Mouse (Mus musculus) lung, postnatal 0 days (tissue): ENCODE measurements at regions not wholly inside any gene's neighbourhood (a gene's known extent, or its start where the extent isn't known, plus 50 kb on each side); places are given as distances from the start of the nearest gene placed in this dataset.
A peak's percentile ranks its signal among the peaks of the same experiment; 100 is the strongest.

ENCODE experiments used
- ATAC-seq: fragments of 200-750 bp; cut with Nextera tagmentation; 2 replicates; pipeline ENCODE4 v1.8.0; 2017; ENCODE audit warnings: moderate library complexity
- DNase-seq: peaks from one replicate; pipeline ENCODE4 v3.0.0-alpha.2; 2016; ENCODE audit warnings: low spot score
- H3K27ac ChIP-seq: fragments of 300-500 bp; sonication (generic); 2 replicates; pipeline ENCODE4 v1.5.1; 2014; ENCODE audit warnings: antibody characterized with exemption, mild to moderate bottlenecking, low read length, mixed read lengths
- H3K27me3 ChIP-seq: fragments of 300-500 bp; sonication (generic); replicated peaks from 2 replicates; pipeline ENCODE4 v1.6.1; 2014; ENCODE audit warnings: low read length, mixed read lengths; ENCODE audit not compliant: insufficient read depth
- H3K36me3 ChIP-seq: fragments of 300-500 bp; sonication (generic); 2 replicates; pipeline ENCODE4 v1.6.1; 2014; ENCODE audit warnings: low read length, mixed read lengths; ENCODE audit not compliant: insufficient read depth
- H3K4me1 ChIP-seq: fragments of 300-500 bp; sonication (generic); 2 replicates; pipeline ENCODE4 v1.6.1; 2014; ENCODE audit warnings: antibody characterized with exemption, low read depth, low read length, mixed read lengths; ENCODE audit not compliant: insufficient read depth
- H3K4me2 ChIP-seq: fragments of 300-500 bp; sonication (generic); replicated peaks from 2 replicates; pipeline ENCODE4 v1.6.1; 2014; ENCODE audit warnings: low read depth, mild to moderate bottlenecking, low read length, moderate library complexity, mixed read lengths
- H3K4me3 ChIP-seq: fragments of 300-500 bp; sonication (generic); 2 replicates; pipeline ENCODE4 v1.5.1; 2014; ENCODE audit warnings: low read depth, low read length
- H3K9ac ChIP-seq: fragments of 300-500 bp; sonication (generic); replicated peaks from 2 replicates; pipeline ENCODE4 v1.6.1; 2014; ENCODE audit warnings: low read depth, mild to moderate bottlenecking
- H3K9me3 ChIP-seq: fragments of 300-500 bp; sonication (generic); 2 replicates; pipeline ENCODE4 v1.6.1; 2016; ENCODE audit warnings: low read length, mixed read lengths
- CTCF ChIP-seq: IDR thresholded peaks from 2 replicates; pipeline ENCODE4 v1.5.1; 2016; ENCODE audit warnings: antibody characterized with exemption, mild to moderate bottlenecking
- EP300 ChIP-seq: IDR thresholded peaks from 2 replicates; pipeline ENCODE4 v1.6.1; 2016; ENCODE audit warnings: antibody characterized with exemption, mild to moderate bottlenecking, control low read depth
- WGBS: fragments of 180-500 bp; shearing (Covaris S2); extraction: QIAGEN DNeasy Blood & Tissue Kit; methylation state at CpG from one replicate; pipeline ENCODE4 v1.1.7; 2014; 5-methylcytosine and 5-hydroxymethylcytosine counted together

- no peaks in the 10 kb centered on the region for H3K27me3 ChIP-seq
- no peak overlapping the region for H3K27ac ChIP-seq
- ATAC-seq (no peak), DNase-seq (no peak)
- TF ChIP-seq CTCF (no peak), EP300 (no peak)
- no peak overlapping the region for H3K4me3 ChIP-seq
- no peaks in the 10 kb centered on the region for H3K4me1 ChIP-seq
- no peak overlapping the region for H3K9ac ChIP-seq
- H3K4me2 ChIP-seq, result no peak overlapping the region
- 66% methylated on average over 2 of the region's 2 CpGs for WGBS
- no peaks in the 10 kb centered on the region for H3K36me3 ChIP-seq
- no peaks in the 10 kb centered on the region for H3K9me3 ChIP-seq
Measured at GRCm38 (mm10) chr12:28969671-28970379, 218.2 kb downstream of the Eipr1 start.

- Histone ChIP-seq H3K27ac (no peak overlapping the region), H3K27me3 (no peaks in the 10 kb centered on the region), H3K9ac (no peak overlapping the region), H3K4me2 (no peak overlapping the region), H3K9me3 (no peaks in the 10 kb centered on the region), H3K4me1 (no peaks in the 10 kb centered on the region), H3K4me3 (no peak overlapping the region), H3K36me3 (no peaks in the 10 kb centered on the region)
- 64% methylated on average over 6 of the region's 6 CpGs for WGBS
- no peak for DNase-seq
- peak; percentile 44 for TF ChIP-seq CTCF
- TF ChIP-seq EP300, result no peak
- no peak for ATAC-seq
Measured at GRCm38 (mm10) chr12:28974571-28975041, 223.0 kb downstream of the Eipr1 start.

GRCm38 (mm10) chr12:28975249-28975648, 223.6 kb downstream of the Eipr1 start:
- H3K4me2 ChIP-seq, result no peak overlapping the region
- 82% methylated on average over 5 of the region's 5 CpGs for WGBS
- ATAC-seq (no peak), DNase-seq (no peak)
- H3K27ac ChIP-seq, result no peak overlapping the region
- H3K27me3 ChIP-seq, result no peaks in the 10 kb centered on the region
- no peak overlapping the region for H3K4me3 ChIP-seq
- TF ChIP-seq CTCF, result no peak
- no peak for TF ChIP-seq EP300
- H3K36me3 ChIP-seq, result no peaks in the 10 kb centered on the region
- no peaks in the 10 kb centered on the region for H3K4me1 ChIP-seq
- H3K9ac ChIP-seq, result no peak overlapping the region
- H3K9me3 ChIP-seq, result no peaks in the 10 kb centered on the region

- Histone ChIP-seq H3K4me1 (no peaks in the 10 kb centered on the region), H3K4me2 (no peak overlapping the region), H3K36me3 (no peaks in the 10 kb centered on the region), H3K4me3 (no peak overlapping the region), H3K9ac (no peak overlapping the region), H3K27me3 (no peaks in the 10 kb centered on the region), H3K9me3 (no peaks in the 10 kb centered on the region), H3K27ac (no peak overlapping the region)
- TF ChIP-seq CTCF (no peak), EP300 (no peak)
- 74% methylated on average over 7 of the region's 7 CpGs for WGBS
- ATAC-seq (no peak), DNase-seq (no peak)
Measured at GRCm38 (mm10) chr12:28979679-28980078, 228.1 kb downstream of the Eipr1 start.

GRCm38 (mm10) chr12:28986214-28986613, 234.6 kb downstream of the Eipr1 start:
- Histone ChIP-seq H3K9me3 (no peaks in the 10 kb centered on the region), H3K27me3 (no peaks in the 10 kb centered on the region), H3K27ac (no peak overlapping the region), H3K36me3 (no peaks in the 10 kb centered on the region), H3K4me1 (no peaks in the 10 kb centered on the region), H3K4me2 (no peak overlapping the region), H3K9ac (no peak overlapping the region), H3K4me3 (no peak overlapping the region)
- WGBS, result 42% methylated on average over 7 of the region's 7 CpGs
- no peak for DNase-seq
- ATAC-seq, result no peak
- no peak for TF ChIP-seq CTCF

- Histone ChIP-seq H3K9ac (no peak overlapping the region), H3K27me3 (no peaks in the 10 kb centered on the region), H3K9me3 (no peaks in the 10 kb centered on the region), H3K36me3 (no peaks in the 10 kb centered on the region), H3K27ac (no peak overlapping the region), H3K4me3 (no peak overlapping the region), H3K4me2 (no peak overlapping the region), H3K4me1 (no peaks in the 10 kb centered on the region)
- no peak for ATAC-seq
- no peak for TF ChIP-seq CTCF
- no peak for TF ChIP-seq EP300
- no peak for DNase-seq
- 60% methylated on average over 15 of the region's 15 CpGs for WGBS
Measured at GRCm38 (mm10) chr12:28997474-28998192, 246.0 kb downstream of the Eipr1 start.
